Mouse (Mus musculus) midbrain, embryonic 11.5 days (tissue): ENCODE measurements around the gene Aste1. TPM values are rescaled to one million over a fixed set of nuclear protein-coding genes. Genes with fewer than 3 reads are reported as not detected.

Experiments
- ATAC-seq: fragments of 200-750 bp; cut with Nextera tagmentation; 2 replicates; pipeline ENCODE4 v1.8.0; 2017; ENCODE audit warnings: moderate TSS enrichment, moderate library complexity; ENCODE audit not compliant: low FRiP score
- DNase-seq: peaks from one replicate; pipeline ENCODE4 v3.0.0; 2015; ENCODE audit warnings: low spot score; ENCODE audit errors: missing footprints
- H3K27ac ChIP-seq: fragments of 300-500 bp; sonication (generic); 2 replicates; pipeline ENCODE4 v1.5.1; 2014; ENCODE audit warnings: low read depth, low read length
- H3K27me3 ChIP-seq: fragments of 300-500 bp; sonication (generic); 2 replicates; pipeline ENCODE4 v1.6.1; 2014; ENCODE audit warnings: mild to moderate bottlenecking, low read length, moderate library complexity, mixed read lengths; ENCODE audit not compliant: control insufficient read depth, insufficient read depth
- H3K36me3 ChIP-seq: fragments of 300-500 bp; sonication (generic); 2 replicates; pipeline ENCODE4 v1.6.1; 2014; ENCODE audit warnings: mild to moderate bottlenecking, low read length, moderate library complexity, mixed read lengths; ENCODE audit not compliant: control insufficient read depth, insufficient read depth
- H3K4me1 ChIP-seq: fragments of 300-500 bp; sonication (generic); 2 replicates; pipeline ENCODE4 v1.6.1; 2014; ENCODE audit warnings: low read length; ENCODE audit not compliant: control insufficient read depth, insufficient read depth
- H3K4me2 ChIP-seq: fragments of 300-500 bp; sonication (generic); 2 replicates; pipeline ENCODE4 v1.6.1; 2014; ENCODE audit warnings: mild to moderate bottlenecking, moderate library complexity
- H3K4me3 ChIP-seq: fragments of 300-500 bp; sonication (generic); 2 replicates; pipeline ENCODE4 v1.5.1; 2014; ENCODE audit warnings: low read depth, low read length
- H3K9ac ChIP-seq: fragments of 300-500 bp; sonication (generic); 2 replicates; pipeline ENCODE4 v1.6.1; 2014; ENCODE audit warnings: low read length
- H3K9me3 ChIP-seq: fragments of 300-500 bp; sonication (generic); 2 replicates; pipeline ENCODE4 v1.6.1; 2016; ENCODE audit warnings: low read length; ENCODE audit not compliant: control insufficient read depth
- WGBS: fragments of 180-500 bp; shearing (Covaris S2); extraction: QIAGEN DNeasy Blood & Tissue Kit; methylation state at CpG from one replicate; pipeline ENCODE4 v1.1.7; 2014; 5-methylcytosine and 5-hydroxymethylcytosine counted together
- polyA plus RNA-seq: library from polyadenylated mRNA; unstranded; fragments of >200 nt; fragmentation: Nextera tagmentation; extraction: Ambion mirVana; gene quantifications from 2 replicates; pipeline ENCODE4 v1.2.1, GENCODE M21; 2014

Aste1 gene
- polyA plus RNA-seq, 1 experiment from 2014 or later, result 14.8 TPM

GRCm38 (mm10) chr9:105461496-105461895, 66.3 kb downstream of the Aste1 start:
- Histone ChIP-seq H3K4me1 (no peaks in the 10 kb centered on the region), H3K4me2 (no peak overlapping the region), H3K36me3 (peaks cover 6% of the 10 kb centered on the region; the same call in 1 of the 2 replicates), H3K4me3 (no peak overlapping the region), H3K27me3 (no peaks in the 10 kb centered on the region), H3K9me3 (no peaks in the 10 kb centered on the region), H3K9ac (no peak overlapping the region), H3K27ac (no peak overlapping the region)
- DNase-seq (no peak), ATAC-seq (no peak)
- WGBS, result 94% methylated on average over 7 of the region's 7 CpGs

Other genes starting within 250 kb of the Aste1 start
- 0.79 and 0.86 TPM in 2 replicates for gene Nek11, start 132 bp downstream of the Aste1 start, polyA plus RNA-seq
- 71.0 and 76.7 TPM in 2 replicates for gene Atp2c1, start 131.9 kb downstream of the Aste1 start, polyA plus RNA-seq
- gene Pik3r4, start 247.6 kb downstream of the Aste1 start, polyA plus RNA-seq, result 25.4 and 27.4 TPM in 2 replicates